Mouse (Mus musculus) cortical plate, adult 2 months (tissue): ENCODE measurements around the gene Prrg3. TPM values are rescaled to one million over a fixed set of nuclear protein-coding genes. Genes with fewer than 3 reads are reported as not detected.

Experiments
- H3K27ac ChIP-seq: fragments of 200-500 bp; 2 replicates; pipeline ENCODE4 v1.5.1; 2012; ENCODE audit warnings: low read length, control low read depth, inconsistent platforms; ENCODE audit not compliant: insufficient read depth
- H3K4me1 ChIP-seq: fragments of 200-500 bp; 2 replicates; pipeline ENCODE4 v1.6.1; 2011; ENCODE audit warnings: low read length; ENCODE audit not compliant: control insufficient read depth, insufficient read depth
- H3K4me3 ChIP-seq: fragments of 200-500 bp; 2 replicates; pipeline ENCODE4 v1.5.1; 2011; ENCODE audit warnings: mild to moderate bottlenecking, low read length, control low read depth; ENCODE audit not compliant: insufficient read depth
- CTCF ChIP-seq: fragments of 200-500 bp; IDR thresholded peaks from 2 replicates; pipeline ENCODE4 v1.5.1; 2011; ENCODE audit warnings: mild to moderate bottlenecking, control low read depth, low read length; ENCODE audit not compliant: insufficient read depth; ENCODE audit errors: extremely low read depth
- POLR2A ChIP-seq: fragments of 200-500 bp; IDR thresholded peaks from 2 replicates; pipeline ENCODE4 v1.6.1; 2011; ENCODE audit warnings: mild to moderate bottlenecking, low read length, control low read depth; ENCODE audit not compliant: insufficient read depth; ENCODE audit errors: extremely low read depth
- polyA plus RNA-seq: library from polyadenylated mRNA; depleted of rRNA; stranded (reverse); fragments of >200 nt; gene quantifications from 2 replicates; pipeline ENCODE4 v1.2.3, GENCODE M21; 2012; rRNA removed

Prrg3 gene
- polyA plus RNA-seq, 1 experiment, result 27.6 TPM

- TF ChIP-seq POLR2A (no peak), CTCF (no peak)
- Histone ChIP-seq H3K4me1 (no peaks in the 10 kb centered on the region), H3K27ac (no peak overlapping the region), H3K4me3 (no peak overlapping the region)
Measured at GRCm38 (mm10) chrX:71980443-71980842, 18.0 kb downstream of the Prrg3 start.

GRCm38 (mm10) chrX:71981322-71981721 is 18.9 kb downstream of the Prrg3 start:
- no peak overlapping the region for H3K4me3 ChIP-seq
- H3K4me1 ChIP-seq, result no peaks in the 10 kb centered on the region

GRCm38 (mm10) chrX:71983205-71983604 is 20.8 kb downstream of the Prrg3 start:
- Histone ChIP-seq H3K4me3 (no peak overlapping the region), H3K27ac (no peak overlapping the region), H3K4me1 (no peaks in the 10 kb centered on the region)
- no peak for TF ChIP-seq POLR2A
- TF ChIP-seq CTCF, result no peak

More at GRCm38 (mm10) chrX:71981322-71981721, 18.9 kb downstream of the Prrg3 start:
- no peak for TF ChIP-seq POLR2A
- TF ChIP-seq CTCF, result no peak
- H3K27ac ChIP-seq, result no peak overlapping the region

GRCm38 (mm10) chrX:71983775-71984174 is 21.4 kb downstream of the Prrg3 start:
- Histone ChIP-seq H3K4me3 (no peak overlapping the region), H3K27ac (no peak overlapping the region), H3K4me1 (no peaks in the 10 kb centered on the region)
- TF ChIP-seq POLR2A, result no peak
- 0 out of 2 replicates have a peak, but pooled peaks have one; percentile 20 for TF ChIP-seq CTCF

GRCm38 (mm10) chrX:71991549-71991948 is 29.1 kb downstream of the Prrg3 start, which contains the start of gene Cnga2:
Cnga2 (plus strand) TSS chrX:71991849.
- no peaks in the 10 kb centered on the region for H3K4me1 ChIP-seq
- no peak within 1 kb of the TSS for H3K27ac ChIP-seq
- no peak within 1 kb of the TSS for H3K4me3 ChIP-seq
- TF ChIP-seq POLR2A (no peak), CTCF (no peak)

GRCm38 (mm10) chrX:71995972-71996371 is 33.5 kb downstream of the Prrg3 start:
- H3K4me1 ChIP-seq, result no peaks in the 10 kb centered on the region
- no peak overlapping the region for H3K27ac ChIP-seq
- no peak overlapping the region for H3K4me3 ChIP-seq
- TF ChIP-seq POLR2A, result no peak
- TF ChIP-seq CTCF, result no peak

- Histone ChIP-seq H3K27ac (no peak overlapping the region), H3K4me3 (no peak overlapping the region), H3K4me1 (peaks cover 1% of the 10 kb centered on the region; the same call in 1 of the 2 replicates)
- TF ChIP-seq CTCF (no peak), POLR2A (no peak)
Measured at GRCm38 (mm10) chrX:72009930-72010329, 47.5 kb downstream of the Prrg3 start.

GRCm38 (mm10) chrX:72012236-72012635 is 49.8 kb downstream of the Prrg3 start:
- no peak for TF ChIP-seq CTCF
- no peak for TF ChIP-seq POLR2A
- Histone ChIP-seq H3K27ac (no peak overlapping the region), H3K4me3 (no peak overlapping the region), H3K4me1 (peaks cover 1% of the 10 kb centered on the region; the same call in 1 of the 2 replicates)

- H3K4me1 ChIP-seq, result peaks cover 1% of the 10 kb centered on the region; the same call in 1 of the 2 replicates
- H3K27ac ChIP-seq, result no peak overlapping the region
- peak; percentile 44 for TF ChIP-seq CTCF
- TF ChIP-seq POLR2A, result no peak
- H3K4me3 ChIP-seq, result no peak overlapping the region
Measured at GRCm38 (mm10) chrX:72012804-72013203, 50.4 kb downstream of the Prrg3 start.

- TF ChIP-seq POLR2A (no peak), CTCF (no peak)
- Histone ChIP-seq H3K4me3 (no peak overlapping the region), H3K27ac (no peak overlapping the region), H3K4me1 (no peaks in the 10 kb centered on the region)
Measured at GRCm38 (mm10) chrX:72022241-72022640, 59.8 kb downstream of the Prrg3 start.

Other genes with a start within 250 kb of the Prrg3 start
- gene Vma21, start 146.7 kb upstream of the Prrg3 start, polyA plus RNA-seq, result 21.7 and 22.8 TPM in 2 replicates
- gene Gm1141, start 41.6 kb upstream of the Prrg3 start, polyA plus RNA-seq, result 1.5 TPM in 2 replicates
- 0.46 and 0.47 TPM in 2 replicates for gene Fate1, start 10.4 kb downstream of the Prrg3 start, polyA plus RNA-seq
- 0.54 and 0.66 TPM in 2 replicates for gene Cnga2, start 29.2 kb downstream of the Prrg3 start, polyA plus RNA-seq